Mouse (Mus musculus) midbrain, embryonic 16.5 days (tissue): ENCODE results near the gene Tnfsf8. TPM values are rescaled to one million over a fixed set of nuclear protein-coding genes. Genes with fewer than 3 reads are reported as not detected.

Source experiments
- ATAC-seq: fragments of 200-750 bp; cut with Nextera tagmentation; 2 replicates; pipeline ENCODE4 v1.8.0; 2017; ENCODE audit warnings: moderate TSS enrichment
- H3K27ac ChIP-seq: fragments of 300-500 bp; sonication (generic); 2 replicates; pipeline ENCODE4 v1.5.1; 2014; ENCODE audit warnings: mild to moderate bottlenecking, low read length, mixed read lengths
- H3K27me3 ChIP-seq: fragments of 300-500 bp; sonication (generic); 2 replicates; pipeline ENCODE4 v1.6.1; 2014; ENCODE audit warnings: low read depth, low read length, mixed read lengths; ENCODE audit not compliant: control insufficient read depth, insufficient read depth
- H3K36me3 ChIP-seq: fragments of 300-500 bp; sonication (generic); 2 replicates; pipeline ENCODE4 v1.6.1; 2014; ENCODE audit warnings: mild to moderate bottlenecking, low read length, moderate library complexity, mixed read lengths; ENCODE audit not compliant: control insufficient read depth, insufficient read depth
- H3K4me1 ChIP-seq: fragments of 300-500 bp; sonication (generic); 2 replicates; pipeline ENCODE4 v1.6.1; 2014; ENCODE audit warnings: mild to moderate bottlenecking, low read length, mixed read lengths; ENCODE audit not compliant: control insufficient read depth, insufficient read depth
- H3K4me2 ChIP-seq: fragments of 300-500 bp; sonication (generic); 2 replicates; pipeline ENCODE4 v1.6.1; 2014; ENCODE audit warnings: mild to moderate bottlenecking, low read length, mixed read lengths
- H3K4me3 ChIP-seq: fragments of 300-500 bp; sonication (generic); 2 replicates; pipeline ENCODE4 v1.5.1; 2014; ENCODE audit warnings: low read depth, mild to moderate bottlenecking, low read length, moderate library complexity, mixed read lengths
- H3K9ac ChIP-seq: fragments of 300-500 bp; sonication (generic); 2 replicates; pipeline ENCODE4 v1.6.1; 2014; ENCODE audit warnings: low read depth, low read length, mixed read lengths
- H3K9me3 ChIP-seq: fragments of 300-500 bp; sonication (generic); replicated peaks from 2 replicates; pipeline ENCODE4 v1.6.1; 2014; ENCODE audit warnings: mild to moderate bottlenecking, low read length, mixed read lengths; ENCODE audit not compliant: control insufficient read depth, poor library complexity, severe bottlenecking
- WGBS: fragments of 180-500 bp; shearing (Covaris S2); extraction: QIAGEN DNeasy Blood & Tissue Kit; methylation state at CpG from one replicate; pipeline ENCODE4 v1.1.7; 2014; 5-methylcytosine and 5-hydroxymethylcytosine counted together
- polyA plus RNA-seq: library from polyadenylated mRNA; unstranded; fragments of >200 nt; fragmentation: Nextera tagmentation; extraction: Ambion mirVana; gene quantifications from 2 replicates; pipeline ENCODE4 v1.2.1, GENCODE M21; 2015

Gene Tnfsf8
- polyA plus RNA-seq, result not detected in 2 replicates

DNA sequence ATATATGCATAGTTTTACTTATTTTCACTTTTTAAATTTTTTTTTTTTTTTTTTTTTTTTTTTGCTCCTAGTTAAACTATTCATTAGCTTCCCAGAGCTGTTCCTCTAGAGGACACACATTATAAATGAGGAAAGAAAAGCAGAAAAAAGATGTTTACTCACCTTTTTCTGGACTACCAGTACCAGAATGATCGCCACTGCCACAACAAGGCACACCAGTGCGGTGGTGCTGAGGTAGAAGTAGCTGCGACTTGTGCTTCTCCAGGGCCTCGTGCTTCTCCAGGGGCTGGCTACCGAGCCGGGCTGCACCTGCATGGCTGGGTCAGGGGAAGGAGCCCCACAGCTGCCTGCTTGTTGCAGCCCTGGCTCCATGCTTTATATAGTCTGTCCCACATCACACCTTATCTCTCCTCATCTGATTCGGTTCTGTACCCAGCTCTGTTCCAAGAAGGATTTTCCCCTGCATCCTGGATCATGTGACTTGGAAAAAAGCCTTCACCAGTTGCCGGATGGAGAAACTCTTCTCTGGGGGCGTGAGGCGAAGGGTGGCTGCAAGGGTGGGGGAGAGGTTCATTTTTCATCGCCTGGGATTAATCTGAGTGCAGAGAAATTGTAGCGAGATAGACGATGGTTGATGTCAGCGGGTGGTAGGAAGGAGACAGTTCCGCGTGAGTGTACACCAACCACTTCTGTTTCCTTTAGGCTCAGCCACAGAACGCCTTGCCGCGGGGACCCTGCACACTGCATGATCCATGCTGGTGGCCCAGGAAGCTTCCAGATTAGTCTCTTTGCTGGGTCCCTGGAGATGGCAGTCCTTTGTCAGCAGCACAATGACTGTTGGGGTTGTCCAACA is at the start of gene Tnfsf8:
Gene Tnfsf8 (minus strand): TSS at position 660 of the 853 bp plus-strand sequence.
- Histone ChIP-seq H3K4me1 (no peaks in the 10 kb centered on the region; the same call in 1 of the 2 replicates), H3K9ac (no peak within 1 kb of the TSS), H3K27ac (no peak within 1 kb of the TSS), H3K27me3 (no peaks in the 10 kb centered on the region), H3K36me3 (no peaks in the 10 kb centered on the region), H3K4me2 (no peak within 1 kb of the TSS), H3K4me3 (no peak within 1 kb of the TSS), H3K9me3 (no peaks in the 10 kb centered on the region)
- WGBS, result 87% methylated on average over 19 of the region's 19 CpGs
- ATAC-seq, result no peak

- H3K27ac ChIP-seq, result no peak overlapping the region
- H3K36me3 ChIP-seq, result no peaks in the 10 kb centered on the region
- no peaks in the 10 kb centered on the region for H3K9me3 ChIP-seq
- H3K4me1 ChIP-seq, result no peaks in the 10 kb centered on the region
- H3K4me3 ChIP-seq, result no peak overlapping the region
- H3K27me3 ChIP-seq, result no peaks in the 10 kb centered on the region
- no peak for ATAC-seq
- 88% methylated on average over 1 of the region's 1 CpGs for WGBS
- no peak overlapping the region for H3K9ac ChIP-seq
- no peak overlapping the region for H3K4me2 ChIP-seq
Measured at GRCm38 (mm10) chr4:63908511-63908910, 47.4 kb upstream of the Tnfsf8 start.

DNA sequence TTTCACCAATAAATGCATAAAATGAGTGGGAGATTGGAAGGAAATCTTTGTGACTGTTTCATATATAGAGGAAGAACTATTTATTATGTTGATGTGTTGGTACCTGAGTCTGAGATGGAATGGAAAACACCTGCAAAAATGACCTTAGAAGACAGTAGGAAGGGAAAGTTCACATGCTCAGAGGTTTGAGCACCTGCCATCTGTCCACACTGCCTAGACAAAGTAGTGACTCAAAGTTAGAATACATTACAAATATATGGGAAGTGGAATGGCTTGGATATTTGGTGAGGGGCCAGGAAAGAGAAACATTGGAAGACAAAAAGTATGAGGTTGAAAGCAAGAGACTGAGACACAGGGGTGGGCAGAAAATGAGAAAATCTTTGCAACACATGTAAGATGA is 46.3 kb upstream of the Tnfsf8 start:
- Histone ChIP-seq H3K27ac (no peak overlapping the region), H3K4me1 (no peaks in the 10 kb centered on the region), H3K4me3 (no peak overlapping the region), H3K27me3 (no peaks in the 10 kb centered on the region), H3K4me2 (no peak overlapping the region), H3K9me3 (no peaks in the 10 kb centered on the region), H3K9ac (no peak overlapping the region), H3K36me3 (no peaks in the 10 kb centered on the region)
- no peak for ATAC-seq

DNA sequence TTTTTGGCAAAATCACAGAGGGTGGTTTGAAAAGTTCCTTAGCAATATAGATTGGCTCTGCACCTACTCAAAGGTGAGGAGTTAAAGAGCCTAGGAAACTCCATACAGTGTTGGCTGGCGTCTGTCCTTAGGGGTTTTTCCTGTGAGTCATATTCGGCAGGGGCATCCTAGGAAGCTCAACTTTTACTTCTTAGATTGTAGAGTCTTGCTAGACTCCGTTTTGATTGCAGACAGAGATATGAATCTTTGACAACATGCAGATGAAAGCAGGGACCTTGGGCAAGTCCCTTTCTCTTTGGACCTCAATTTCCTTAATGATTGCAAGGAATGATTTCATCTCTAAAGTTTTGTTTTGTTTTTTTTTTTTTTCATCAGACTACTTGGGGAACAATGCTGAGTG is 44.9 kb upstream of the Tnfsf8 start:
- no peak overlapping the region for H3K4me3 ChIP-seq
- no peaks in the 10 kb centered on the region for H3K27me3 ChIP-seq
- H3K27ac ChIP-seq, result no peak overlapping the region
- H3K9ac ChIP-seq, result no peak overlapping the region
- ATAC-seq, result no peak
- no peak overlapping the region for H3K4me2 ChIP-seq
- no peaks in the 10 kb centered on the region for H3K36me3 ChIP-seq
- no peaks in the 10 kb centered on the region for H3K4me1 ChIP-seq
- WGBS, result 78% methylated on average over 3 of the region's 3 CpGs
- H3K9me3 ChIP-seq, result no peaks in the 10 kb centered on the region

- H3K9me3 ChIP-seq, result no peaks in the 10 kb centered on the region
- H3K36me3 ChIP-seq, result no peaks in the 10 kb centered on the region
- no peak overlapping the region for H3K9ac ChIP-seq
- no peak overlapping the region for H3K4me2 ChIP-seq
- no peak overlapping the region for H3K27ac ChIP-seq
- ATAC-seq, result no peak
- H3K27me3 ChIP-seq, result no peaks in the 10 kb centered on the region
- no peaks in the 10 kb centered on the region for H3K4me1 ChIP-seq
- no peak overlapping the region for H3K4me3 ChIP-seq
- WGBS, result 88% methylated on average over 10 of the region's 10 CpGs
Measured at GRCm38 (mm10) chr4:63899081-63899523, 38.0 kb upstream of the Tnfsf8 start.

DNA sequence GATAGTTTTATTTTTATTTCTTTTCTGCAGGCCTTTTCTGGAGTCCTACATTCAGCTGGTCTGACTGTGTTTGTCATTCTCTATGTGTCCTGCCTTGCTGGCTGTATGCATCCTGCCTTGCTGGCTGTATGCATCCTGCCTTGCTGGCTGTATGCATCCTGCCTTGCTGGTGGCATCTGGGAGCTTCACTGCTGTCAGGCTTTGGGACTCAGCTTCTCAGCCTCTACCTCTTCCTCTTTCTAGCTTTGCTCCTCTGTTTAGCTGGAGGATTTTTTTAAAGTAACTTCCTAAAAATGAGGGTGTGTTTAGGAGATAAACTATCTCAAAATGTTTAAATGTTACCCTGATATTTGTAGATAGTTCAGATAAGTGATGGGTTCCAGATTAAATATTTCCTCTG is 36.0 kb upstream of the Tnfsf8 start:
- H3K9me3 ChIP-seq, result no peaks in the 10 kb centered on the region
- no peaks in the 10 kb centered on the region for H3K27me3 ChIP-seq
- H3K4me1 ChIP-seq, result no peaks in the 10 kb centered on the region
- H3K9ac ChIP-seq, result no peak overlapping the region
- no peak overlapping the region for H3K27ac ChIP-seq
- no peak for ATAC-seq
- H3K4me3 ChIP-seq, result no peak overlapping the region
- H3K36me3 ChIP-seq, result no peaks in the 10 kb centered on the region
- H3K4me2 ChIP-seq, result no peak overlapping the region

GRCm38 (mm10) chr4:63886156-63886555 is 25.0 kb upstream of the Tnfsf8 start:
- ATAC-seq, result no peak
- no peaks in the 10 kb centered on the region for H3K27me3 ChIP-seq
- no peaks in the 10 kb centered on the region for H3K9me3 ChIP-seq
- H3K4me1 ChIP-seq, result no peaks in the 10 kb centered on the region
- H3K27ac ChIP-seq, result no peak overlapping the region
- no peak overlapping the region for H3K4me2 ChIP-seq
- 71% methylated on average over 2 of the region's 2 CpGs for WGBS
- no peak overlapping the region for H3K9ac ChIP-seq
- no peaks in the 10 kb centered on the region for H3K36me3 ChIP-seq
- no peak overlapping the region for H3K4me3 ChIP-seq

DNA sequence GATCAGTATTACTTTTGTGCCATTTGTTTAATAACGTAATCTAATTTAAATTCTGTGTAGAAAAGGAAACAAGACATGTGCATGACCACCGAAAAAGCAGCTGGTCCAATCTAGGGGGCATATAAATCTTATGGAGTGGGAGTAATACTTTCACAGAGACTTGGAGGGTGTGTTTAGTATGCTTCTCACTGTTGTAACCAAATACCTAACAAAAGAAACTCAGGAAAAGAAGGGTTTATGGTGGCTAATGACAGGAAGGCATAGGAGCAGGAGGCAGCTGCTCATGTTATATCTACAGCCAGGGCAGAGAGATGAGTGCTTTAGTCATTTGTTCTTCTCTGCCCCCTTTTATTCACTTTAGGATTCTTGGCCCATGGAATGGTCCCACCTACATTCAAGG is 15.6 kb upstream of the Tnfsf8 start:
- Histone ChIP-seq H3K4me3 (no peak overlapping the region), H3K4me2 (no peak overlapping the region), H3K9ac (no peak overlapping the region), H3K9me3 (no peaks in the 10 kb centered on the region), H3K4me1 (no peaks in the 10 kb centered on the region), H3K27ac (no peak overlapping the region), H3K36me3 (no peaks in the 10 kb centered on the region), H3K27me3 (no peaks in the 10 kb centered on the region)
- no peak for ATAC-seq
- 90% methylated on average over 2 of the region's 2 CpGs for WGBS

GRCm38 (mm10) chr4:63875480-63875879 is 14.3 kb upstream of the Tnfsf8 start:
- no peak overlapping the region for H3K9ac ChIP-seq
- WGBS, result 89% methylated on average over 3 of the region's 3 CpGs
- ATAC-seq, result no peak
- H3K4me2 ChIP-seq, result no peak overlapping the region
- H3K9me3 ChIP-seq, result no peaks in the 10 kb centered on the region
- H3K4me1 ChIP-seq, result no peaks in the 10 kb centered on the region
- H3K27me3 ChIP-seq, result no peaks in the 10 kb centered on the region
- no peak overlapping the region for H3K4me3 ChIP-seq
- H3K27ac ChIP-seq, result no peak overlapping the region
- H3K36me3 ChIP-seq, result no peaks in the 10 kb centered on the region
